Mouse (Mus musculus) thymus, adult 2 months (tissue): ENCODE measurements around the gene Slc16a9.

ENCODE experiments used
- CTCF ChIP-seq: fragments of 200-500 bp; IDR thresholded peaks from 2 replicates; pipeline ENCODE4 v1.5.1; 2012; ENCODE audit warnings: mild to moderate bottlenecking, control low read depth, low read length, moderate library complexity, borderline replicate concordance; ENCODE audit not compliant: control insufficient read depth, poor library complexity, insufficient read depth; ENCODE audit errors: extremely low read depth
- POLR2A ChIP-seq: fragments of 200-500 bp; IDR thresholded peaks from 2 replicates; pipeline ENCODE4 v1.6.1; 2012; ENCODE audit warnings: mild to moderate bottlenecking, low read length, control low read depth, moderate library complexity; ENCODE audit not compliant: control insufficient read depth, poor library complexity, insufficient read depth; ENCODE audit errors: extremely low read depth

DNA sequence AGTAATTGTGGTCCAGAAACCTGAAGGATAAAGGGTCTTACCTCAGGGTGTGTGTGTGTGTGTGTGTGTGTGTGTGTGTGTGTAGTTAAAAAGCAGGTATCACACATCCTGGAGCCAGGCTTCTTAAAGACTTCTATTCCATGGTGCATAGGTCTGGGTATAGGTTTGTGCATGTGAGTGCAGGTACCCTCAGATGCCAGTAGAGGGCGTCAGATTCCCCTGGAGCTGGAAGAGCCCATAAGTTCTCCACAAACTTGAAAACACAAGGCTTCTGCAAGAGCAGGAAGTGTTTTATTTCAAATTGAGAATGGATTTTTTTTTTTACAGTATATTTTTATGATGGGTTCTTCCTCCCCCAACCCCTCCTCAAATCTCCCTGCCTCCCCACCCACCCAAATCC, 31.8 kb downstream of the Slc16a9 start:
- no peak for TF ChIP-seq POLR2A
- no peak for TF ChIP-seq CTCF
